Comparison of ENCODE assay signal across 8 mouse cellular contexts in the genomic region with DNA sequence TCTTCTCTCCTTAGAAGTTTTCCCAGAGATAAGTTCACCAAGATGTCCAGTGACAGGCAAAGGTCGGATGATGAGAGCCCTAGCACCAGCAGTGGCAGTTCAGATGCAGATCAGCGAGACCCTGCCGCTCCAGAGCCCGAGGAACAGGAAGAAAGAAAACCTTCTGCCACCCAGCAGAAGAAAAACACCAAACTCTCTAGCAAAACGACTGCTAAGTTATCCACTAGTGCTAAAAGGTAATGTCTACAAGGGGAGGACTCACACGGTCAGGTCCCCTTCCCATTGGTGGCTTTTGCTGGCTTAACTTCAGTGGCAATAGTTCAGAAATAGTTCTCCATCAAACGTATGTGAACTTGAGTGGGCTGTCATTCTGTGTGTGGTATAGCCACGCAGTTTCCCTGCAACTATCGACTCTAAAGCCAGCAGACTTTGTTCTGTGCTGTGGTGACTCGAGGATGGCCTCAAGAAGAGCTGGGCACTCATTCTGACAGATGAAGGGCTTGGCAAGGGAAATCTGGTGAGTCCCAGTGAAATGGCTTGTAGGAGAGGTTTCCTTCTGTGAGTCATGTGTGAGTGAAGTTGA. TPM values are rescaled to one million over a fixed set of nuclear protein-coding genes. Genes with fewer than 3 reads are reported as not detected.
DNase-seq lines count a peak whose midpoint lies in the region; ATAC-seq lines count a peak whose summit lies in the region.

No protein-coding gene starts in this region.

- H3K27ac ChIP-seq in forebrain, embryonic 14.5 days (ENCODE audit: low read depth, low read length), result 0 out of 2 replicates have a peak overlapping the region, but pooled peaks have one; percentile 97
- H3K27ac ChIP-seq in limb, embryonic 13.5 days, result peak overlapping the region; percentile 99
- H3K27ac ChIP-seq in neural tube, embryonic 11.5 days (ENCODE audit: low read depth, low read length), result no peak overlapping the region

- H3K36me3 ChIP-seq in forebrain, embryonic 14.5 days (ENCODE audit: control insufficient read depth, insufficient read depth, low read length), result peaks cover 6% of the 10 kb centered on the region; the same call in 1 of the 2 replicates
- H3K36me3 ChIP-seq in limb, embryonic 13.5 days, result peaks cover 6% of the 10 kb centered on the region
- H3K36me3 ChIP-seq in neural tube, embryonic 11.5 days (ENCODE audit: control insufficient read depth, insufficient read depth, low read length), result no peaks in the 10 kb centered on the region

- peak overlapping the region; percentile 99 for H3K9ac ChIP-seq in forebrain, embryonic 14.5 days (ENCODE audit: low read length)
- H3K9ac ChIP-seq in limb, embryonic 13.5 days, result peak overlapping the region; percentile 96
- peak overlapping the region; percentile 99 for H3K9ac ChIP-seq in neural tube, embryonic 11.5 days (ENCODE audit: low read length)

- H3K4me1 ChIP-seq in forebrain, embryonic 14.5 days (ENCODE audit: control insufficient read depth, insufficient read depth, low read length), result peaks cover 28% of the 10 kb centered on the region
- H3K4me1 ChIP-seq in limb, embryonic 13.5 days, result peaks cover 42% of the 10 kb centered on the region
- peaks cover 19% of the 10 kb centered on the region for H3K4me1 ChIP-seq in neural tube, embryonic 11.5 days (ENCODE audit: control insufficient read depth, insufficient read depth, low read length)

- 8% methylated on average over 10 of the region's 10 CpGs for WGBS in forebrain, embryonic 14.5 days
- 7% methylated on average over 10 of the region's 10 CpGs for WGBS in limb, embryonic 13.5 days
- WGBS in neural tube, embryonic 11.5 days, result 19% methylated on average over 10 of the region's 10 CpGs

- no peaks in the 10 kb centered on the region for H3K27me3 ChIP-seq in forebrain, embryonic 14.5 days (replicated peaks; ENCODE audit: control insufficient read depth, insufficient read depth, low read length)
- H3K27me3 ChIP-seq in limb, embryonic 13.5 days, result no peaks in the 10 kb centered on the region
- H3K27me3 ChIP-seq in neural tube, embryonic 11.5 days (ENCODE audit: control insufficient read depth, insufficient read depth, low read length), result no peaks in the 10 kb centered on the region

- intact Hi-C loops in left cerebral cortex, postnatal 25 days (cut with DNase I), result loop anchor here (2.0 to 10.0 kb wide), 2 partner anchors 56 to 764 kb away; a partner anchor contains a TSS
- intact Hi-C loops in left cerebral cortex, postnatal 10 days (cut with DNase I), result loop anchor here (5.0 kb wide), 2 partner anchors 57 to 627 kb away; no protein-coding TSS in a partner anchor

- peak overlapping the region; percentile 73 for H3K4me3 ChIP-seq in forebrain, embryonic 14.5 days (ENCODE audit: low read depth, low read length)
- H3K4me3 ChIP-seq in limb, embryonic 13.5 days, result peak overlapping the region; percentile 75
- H3K4me3 ChIP-seq in neural tube, embryonic 11.5 days (ENCODE audit: low read depth, low read length), result peak overlapping the region; percentile 85

- H3K9me3 ChIP-seq in forebrain, embryonic 14.5 days (replicated peaks; ENCODE audit: control insufficient read depth, low read length), result no peaks in the 10 kb centered on the region
- no peaks in the 10 kb centered on the region for H3K9me3 ChIP-seq in limb, embryonic 13.5 days
- no peaks in the 10 kb centered on the region for H3K9me3 ChIP-seq in neural tube, embryonic 11.5 days (ENCODE audit: control insufficient read depth, low read length)

- H3K4me2 ChIP-seq in forebrain, embryonic 14.5 days (ENCODE audit: low read length), result peak overlapping the region; percentile 86
- peak overlapping the region; percentile 70 for H3K4me2 ChIP-seq in limb, embryonic 13.5 days (replicated peaks)
- H3K4me2 ChIP-seq in neural tube, embryonic 11.5 days (ENCODE audit: low read depth), result peak overlapping the region; percentile 71

- DNase-seq in left cerebral cortex, postnatal 25 days (ENCODE audit: low spot score in 2 of 2), result peak; percentile 10 to 24
- DNase-seq in left cerebral cortex, postnatal 10 days (ENCODE audit: extremely low spot score in 1 of 2, low spot score in 2 of 2), result no peak
- peak; percentile 58 for DNase-seq in brain, adult 2 months (ENCODE audit: low read depth, low spot score)
- DNase-seq in forebrain, embryonic 14.5 days (ENCODE audit: low spot score), result peak; percentile 14
- peak; percentile 19 for DNase-seq in neural tube, embryonic 11.5 days (ENCODE audit: low spot score)
- no peak for DNase-seq in gastrocnemius, adult 18-20 months (ENCODE audit: low spot score)

- ATAC-seq in forebrain, embryonic 14.5 days, result no peak
- ATAC-seq in limb, embryonic 13.5 days (ENCODE audit: low FRiP score, low read depth), result no peak
- no peak for ATAC-seq in neural tube, embryonic 11.5 days (ENCODE audit: insufficient read depth, low FRiP score, low TSS enrichment)
- ATAC-seq in monocyte, adult 5-6 weeks (replicated peaks; ENCODE audit: insufficient number of reproducible peaks, low FRiP score, low TSS enrichment, poor library complexity, severe bottlenecking), result no peak

RNA-seq across cellular contexts. Expression of a gene that starts 2.6 kb away (rescaled TPM):
- 100 to 1,000 TPM; 106 to 121 TPM for total RNA-seq in left cerebral cortex, postnatal 25 days (2021)
- total RNA-seq in left cerebral cortex, postnatal 10 days (2021), result 100 to 1,000 TPM; 167 to 185 TPM
- polyA plus RNA-seq in forebrain, embryonic 14.5 days (2014; fragmentation: Nextera tagmentation; extraction: Ambion mirVana), result 269 and 278 TPM in 2 replicates
- 224 and 231 TPM in 2 replicates for polyA plus RNA-seq in limb, embryonic 13.5 days (2015; fragmentation: Nextera tagmentation; extraction: Ambion mirVana)
- 233 and 245 TPM in 2 replicates for polyA plus RNA-seq in neural tube, embryonic 11.5 days (2014; fragmentation: Nextera tagmentation; extraction: Ambion mirVana)
- 10 to 100 TPM; 26.4 to 27.3 TPM for total RNA-seq in gastrocnemius, adult 18-20 months (2021)
- total RNA-seq in monocyte, adult 5-6 weeks (2017), result 30.8 to 47.5 TPM (median 45.4 TPM) in 3 replicates

Comparison
In these comparisons a context has a peak if more than half of its experiments do, and no peak if none do; other contexts are left out.
1. DNase-seq: peak in left cerebral cortex, postnatal 25 days (2 of 2), brain, adult 2 months (single experiment), forebrain, embryonic 14.5 days (single experiment) and neural tube, embryonic 11.5 days (single experiment); none in left cerebral cortex, postnatal 10 days (0 of 2) and gastrocnemius, adult 18-20 months (single experiment).
2. Peak in every context shown above with its lines, with median percentiles within 50 percentile points of each other: H3K4me2 ChIP-seq, H3K4me3 ChIP-seq and H3K9ac ChIP-seq.